Mouse (Mus musculus) MEL (cell line): Measurements from ENCODE around the gene Tcea3. TPM values are rescaled to one million over a fixed set of nuclear protein-coding genes. Genes with fewer than 3 reads are reported as not detected.

Experiments used
- DNase-seq: peaks from one replicate; pipeline ENCODE4 v3.0.0; 2011; ENCODE audit warnings: low read depth, low spot score
- H3K27ac ChIP-seq: 2 replicates; pipeline ENCODE4 v1.5.1; 2012; ENCODE audit warnings: low read depth, mild to moderate bottlenecking, control low read depth, low read length, moderate library complexity; ENCODE audit not compliant: control insufficient read depth
- H3K27me3 ChIP-seq, 2 experiments: fragments of 150-350 bp in 1 of 2; sonication (generic) in 1 of 2; 2 replicates each; pipeline ENCODE4 v1.6.1; 2012; ENCODE audit warnings: low read length in 2 of 2, mild to moderate bottlenecking in 2 of 2, improper control_type of control experiment in 1 of 2, moderate library complexity in 1 of 2; ENCODE audit not compliant: insufficient read depth in 2 of 2, control insufficient read depth in 1 of 2
- H3K36me3 ChIP-seq, 2 experiments: 2 replicates each; pipeline ENCODE4 v1.6.1; 2012 to 2014; ENCODE audit warnings: low read length in 2 of 2, improper control_type of control experiment in 1 of 2, inconsistent platforms in 1 of 2, mild to moderate bottlenecking in 1 of 2; ENCODE audit not compliant: insufficient read depth in 2 of 2, control insufficient read depth in 1 of 2
- H3K4me1 ChIP-seq, 2 experiments: fragments of 150-350 bp in 1 of 2; sonication (generic) in 1 of 2; 2 replicates each; pipeline ENCODE4 v1.6.1; 2012; ENCODE audit warnings: low read length in 2 of 2, improper control_type of control experiment in 1 of 2, mild to moderate bottlenecking in 1 of 2; ENCODE audit not compliant: insufficient read depth in 2 of 2, control insufficient read depth in 1 of 2
- H3K4me3 ChIP-seq, 2 experiments: fragments of 150-350 bp in 1 of 2; sonication (generic) in 1 of 2; 2 replicates each; pipeline ENCODE4 v1.5.1; 2012; ENCODE audit warnings: low read depth in 2 of 2, low read length in 2 of 2, mild to moderate bottlenecking in 2 of 2, moderate library complexity in 2 of 2, control low read depth in 1 of 2, improper control_type of control experiment in 1 of 2; ENCODE audit not compliant: control insufficient read depth in 1 of 2, insufficient read depth in 1 of 2
- H3K79me2 ChIP-seq: 2 replicates; pipeline ENCODE4 v1.6.1; 2012; ENCODE audit warnings: mild to moderate bottlenecking, low read length, moderate library complexity; ENCODE audit not compliant: control insufficient read depth, poor library complexity, insufficient read depth
- H3K9ac ChIP-seq: 2 replicates; pipeline ENCODE4 v1.6.1; 2012; ENCODE audit warnings: low read depth, mild to moderate bottlenecking, control low read depth, low read length, moderate library complexity; ENCODE audit not compliant: control insufficient read depth, poor library complexity, severe bottlenecking
- H3K9me3 ChIP-seq: fragments of 150-350 bp; sonication (generic); replicated peaks from 2 replicates; pipeline ENCODE4 v1.6.1; 2012; ENCODE audit warnings: mild to moderate bottlenecking, low read length, improper control_type of control experiment, moderate library complexity; ENCODE audit not compliant: insufficient read depth
- BHLHE40 ChIP-seq: IDR thresholded peaks from 2 replicates; pipeline ENCODE4 v1.6.1; 2012; ENCODE audit warnings: low read depth, mild to moderate bottlenecking, inconsistent platforms, low read length, improper control_type of control experiment, borderline replicate concordance
- CHD2 ChIP-seq: IDR thresholded peaks from 2 replicates; pipeline ENCODE4 v1.6.1; 2011; ENCODE audit warnings: low read length, improper control_type of control experiment
- CTCF ChIP-seq, 3 experiments: IDR thresholded peaks in 2 of 3; conservative IDR thresholded peaks in 1 of 3; 2 replicates each; pipeline ENCODE4 v1.5.1; 2011 to 2012; ENCODE audit warnings: low read length in 3 of 3, low read depth in 2 of 3, mild to moderate bottlenecking in 2 of 3, improper control_type of control experiment in 1 of 3, inconsistent platforms in 1 of 3, mixed read lengths in 1 of 3, moderate library complexity in 1 of 3; ENCODE audit not compliant: control insufficient read depth in 1 of 3, insufficient read depth in 1 of 3, poor library complexity in 1 of 3, severe bottlenecking in 1 of 3
- E2F4 ChIP-seq: IDR thresholded peaks from 2 replicates; pipeline ENCODE4 v1.6.1; 2011; ENCODE audit warnings: low read depth, low read length, improper control_type of control experiment, borderline replicate concordance
- ELF1 ChIP-seq: IDR thresholded peaks from 2 replicates; pipeline ENCODE4 v1.6.1; 2014; ENCODE audit warnings: low read depth, mild to moderate bottlenecking, inconsistent platforms, low read length, improper control_type of control experiment, moderate library complexity
- EP300 ChIP-seq, 2 experiments: IDR thresholded peaks; 2 replicates each; pipeline ENCODE4 v1.6.1; 2011; ENCODE audit warnings: improper control_type of control experiment in 2 of 2, low read length in 2 of 2, low read depth in 1 of 2, mild to moderate bottlenecking in 1 of 2
- ETS1 ChIP-seq: IDR thresholded peaks from 2 replicates; pipeline ENCODE4 v1.6.1; 2012; ENCODE audit warnings: low read depth, mild to moderate bottlenecking, inconsistent platforms, low read length, improper control_type of control experiment, moderate library complexity
- GABPA ChIP-seq: IDR thresholded peaks from 2 replicates; pipeline ENCODE4 v1.6.1; 2012; ENCODE audit warnings: low read depth, mild to moderate bottlenecking, inconsistent platforms, low read length, improper control_type of control experiment, moderate library complexity
- GATA1 ChIP-seq: IDR thresholded peaks from 2 replicates; pipeline ENCODE4 v1.6.1; 2011; ENCODE audit warnings: low read depth, low read length, improper control_type of control experiment
- HCFC1 ChIP-seq: IDR thresholded peaks from 2 replicates; pipeline ENCODE4 v1.6.1; 2012; ENCODE audit warnings: low read depth, mild to moderate bottlenecking, inconsistent platforms, low read length, improper control_type of control experiment, moderate library complexity
- JUND ChIP-seq: IDR thresholded peaks from 2 replicates; pipeline ENCODE4 v1.6.1; 2011; ENCODE audit warnings: low read depth, mild to moderate bottlenecking, improper control_type of control experiment, low read length
- KAT2A ChIP-seq: conservative IDR thresholded peaks from 2 replicates; pipeline ENCODE4 v1.6.1; 2012; ENCODE audit warnings: low read depth, low read length, improper control_type of control experiment, inconsistent platforms
- MAFK ChIP-seq: IDR thresholded peaks from 2 replicates; pipeline ENCODE4 v1.6.1; 2011; ENCODE audit warnings: low read depth, mild to moderate bottlenecking, low read length, improper control_type of control experiment, borderline replicate concordance
- MAX ChIP-seq: IDR thresholded peaks from 2 replicates; pipeline ENCODE4 v1.6.1; 2011; ENCODE audit warnings: low read length, improper control_type of control experiment
- MAZ ChIP-seq: IDR thresholded peaks from 2 replicates; pipeline ENCODE4 v1.6.1; 2012; ENCODE audit warnings: low read depth, mild to moderate bottlenecking, inconsistent platforms, low read length, improper control_type of control experiment
- MEF2A ChIP-seq: IDR thresholded peaks from 2 replicates; pipeline ENCODE4 v1.6.1; 2014; ENCODE audit warnings: low read depth, mild to moderate bottlenecking, inconsistent platforms, low read length, improper control_type of control experiment; ENCODE audit not compliant: poor library complexity, insufficient replicate concordance, severe bottlenecking; ENCODE audit errors: extremely low read depth
- MXI1 ChIP-seq: IDR thresholded peaks from 2 replicates; pipeline ENCODE4 v1.6.1; 2011; ENCODE audit warnings: mild to moderate bottlenecking, low read depth, low read length, improper control_type of control experiment
- MYB ChIP-seq: IDR thresholded peaks from 2 replicates; pipeline ENCODE4 v1.6.1; 2011; ENCODE audit warnings: mild to moderate bottlenecking, low read depth, low read length, improper control_type of control experiment
- NELFE ChIP-seq: IDR thresholded peaks from 2 replicates; pipeline ENCODE4 v1.6.1; 2011; ENCODE audit warnings: low read depth, low read length, improper control_type of control experiment
- POLR2A ChIP-seq, 2 experiments: IDR thresholded peaks; 2 replicates each; pipeline ENCODE4 v1.6.1; 2011 to 2012; ENCODE audit warnings: low read length in 2 of 2, mild to moderate bottlenecking in 2 of 2, control low read depth in 1 of 2, improper control_type of control experiment in 1 of 2, low read depth in 1 of 2, moderate library complexity in 1 of 2; ENCODE audit not compliant: control insufficient read depth in 1 of 2, insufficient read depth in 1 of 2, poor library complexity in 1 of 2
- POLR2AphosphoS5 ChIP-seq: IDR thresholded peaks from 2 replicates; pipeline ENCODE4 v1.6.1; 2012; ENCODE audit warnings: low read depth, borderline replicate concordance, mild to moderate bottlenecking, inconsistent platforms, low read length, moderate library complexity, mixed read lengths
- RAD21 ChIP-seq: IDR thresholded peaks from 2 replicates; pipeline ENCODE4 v1.6.1; 2011; ENCODE audit warnings: mild to moderate bottlenecking, low read depth, low read length, improper control_type of control experiment
- SIN3A ChIP-seq: IDR thresholded peaks from 2 replicates; pipeline ENCODE4 v1.6.1; 2012; ENCODE audit warnings: low read length, improper control_type of control experiment, inconsistent platforms
- SMC3 ChIP-seq: IDR thresholded peaks from 2 replicates; pipeline ENCODE4 v1.6.1; 2011; ENCODE audit warnings: low read depth, low read length, improper control_type of control experiment
- TAL1 ChIP-seq: IDR thresholded peaks from 2 replicates; pipeline ENCODE4 v1.6.1; 2012; ENCODE audit warnings: mild to moderate bottlenecking, inconsistent platforms, low read length, moderate library complexity, mixed read lengths
- TBP ChIP-seq: IDR thresholded peaks from 2 replicates; pipeline ENCODE4 v1.8.0; 2011; ENCODE audit warnings: low read depth, low read length, improper control_type of control experiment
- TCF12 ChIP-seq: IDR thresholded peaks from 2 replicates; pipeline ENCODE4 v1.6.1; 2014; ENCODE audit warnings: low read depth, mild to moderate bottlenecking, inconsistent platforms, low read length, improper control_type of control experiment, moderate library complexity
- UBTF ChIP-seq: IDR thresholded peaks from 2 replicates; pipeline ENCODE4 v1.6.1; 2012; ENCODE audit warnings: low read depth, mild to moderate bottlenecking, inconsistent platforms, low read length, improper control_type of control experiment, moderate library complexity, borderline replicate concordance; ENCODE audit not compliant: insufficient read depth
- USF1 ChIP-seq: IDR thresholded peaks from 2 replicates; pipeline ENCODE4 v1.6.1; 2014; ENCODE audit warnings: low read depth, mild to moderate bottlenecking, inconsistent platforms, low read length, improper control_type of control experiment, moderate library complexity
- ZC3H11A ChIP-seq: IDR thresholded peaks from 2 replicates; pipeline ENCODE4 v1.6.1; 2012; ENCODE audit warnings: low read depth, mild to moderate bottlenecking, inconsistent platforms, low read length, improper control_type of control experiment
- ZKSCAN1 ChIP-seq: IDR thresholded peaks from 2 replicates; pipeline ENCODE4 v1.6.1; 2012; ENCODE audit warnings: low read depth, mild to moderate bottlenecking, inconsistent platforms, low read length, improper control_type of control experiment, moderate library complexity
- ZMIZ1 ChIP-seq: IDR thresholded peaks from 2 replicates; pipeline ENCODE4 v1.6.1; 2012; ENCODE audit warnings: low read depth, mild to moderate bottlenecking, inconsistent platforms, low read length, improper control_type of control experiment, moderate library complexity
- ZNF384 ChIP-seq: IDR thresholded peaks from 2 replicates; pipeline ENCODE4 v1.6.1; 2012; ENCODE audit warnings: low read depth, mild to moderate bottlenecking, inconsistent platforms, low read length, improper control_type of control experiment
- polyA plus RNA-seq, 2 experiments: library from polyadenylated mRNA; stranded (reverse) in 1 of 2; unstranded in 1 of 2; fragments of >175 nt in 1 of 2; fragments of >200 nt in 1 of 2; gene quantifications; 2 replicates each; pipeline versions ENCODE4 v1.2.1 to v1.2.4; 2012; ENCODE audit warnings: low replicate concordance in 2 of 2, low read depth in 1 of 2; ENCODE audit not compliant: insufficient read length in 2 of 2, insufficient read depth in 1 of 2, missing spikeins in 1 of 2
- total RNA-seq: library from RNA; depleted of rRNA; stranded (reverse); fragments of 300-350 nt; gene quantifications from 2 replicates; pipeline ENCODE4 v1.2.3, GENCODE M21; 2012

The Tcea3 gene
- total and polyA plus RNA-seq, 3 experiments: not detected

- TF ChIP-seq GATA1: peak; percentile 11; the same call in 1 of the 2 replicates
Measured at GRCm38 (mm10) chr4:136309780-136310179, 62.3 kb downstream of the Tcea3 start (continued).

GRCm38 (mm10) chr4:136310229-136311041 is 62.9 kb downstream of the Tcea3 start, which contains the start of gene Hnrnpr:
Gene Hnrnpr (plus strand): TSS chr4:136310942.
- Histone ChIP-seq H3K9ac (peak within 1 kb of the TSS; percentile 100), H3K4me1 (peaks cover 10 to 15% of the 10 kb centered on the region in 2 experiments; a peak in 2 of 4 replicates), H3K4me3 (peak within 1 kb of the TSS; percentile 69 to 75), H3K27ac (peak within 1 kb of the TSS; percentile 97), H3K9me3 (no peaks in the 10 kb centered on the region), H3K27me3 (no peaks in the 10 kb centered on the region), H3K36me3 (peaks cover 3 to 25% of the 10 kb centered on the region in 2 experiments; a peak in 3 of 4 replicates), H3K79me2 (peaks cover 42% of the 10 kb centered on the region)
- peak; percentile 99 for DNase-seq
- TF ChIP-seq MXI1 (peak; percentile 63), ZNF384 (no peak), TCF12 (peak; percentile 77), CTCF (IDR thresholded peaks at IDR 0.05 in 2 of 3, conservative IDR thresholded peaks at IDR 0.05 in 1 of 3; ENCODE audit: control insufficient read depth in 1 of 3, insufficient read depth in 1 of 3, low read depth in 2 of 3, low read length in 3 of 3, poor library complexity in 1 of 3, severe bottlenecking in 1 of 3) (no peak), MAX (peak; percentile 84), MAFK (no peak), USF1 (peak; percentile 34; the same call in 1 of the 2 replicates), POLR2A (IDR thresholded peaks at IDR 0.05; ENCODE audit: control insufficient read depth in 1 of 2, insufficient read depth in 1 of 2, low read depth in 1 of 2, low read length in 2 of 2, poor library complexity in 1 of 2) (peak; percentile 40 to 68), MAZ (peak; percentile 73; the same call in 1 of the 2 replicates), E2F4 (no peak; the same call in 1 of the 2 replicates), SMC3 (no peak), ETS1 (no peak), RAD21 (no peak), POLR2AphosphoS5 (no peak), TBP (peak; percentile 49; the same call in 1 of the 2 replicates), EP300 (IDR thresholded peaks at IDR 0.05; ENCODE audit: low read depth in 1 of 2, low read length in 2 of 2) (peak in 1 of 2 experiments; percentile 34; a peak in 1 of 4 replicates), NELFE (peak; percentile 68), BHLHE40 (no peak), ZMIZ1 (peak; percentile 59; the same call in 1 of the 2 replicates), JUND (peak; percentile 36; the same call in 1 of the 2 replicates), ZKSCAN1 (no peak), MYB (0 out of 2 replicates have a peak, but pooled peaks have one; percentile 9), MEF2A (no peak), GABPA (no peak), KAT2A (no peak; the same call in 1 of the 2 replicates), SIN3A (no peak; the same call in 1 of the 2 replicates), HCFC1 (peak; percentile 84), ZC3H11A (no peak), CHD2 (peak; percentile 89), TAL1 (no peak), GATA1 (peak; percentile 43; the same call in 1 of the 2 replicates), UBTF (no peak), ELF1 (peak; percentile 91)
